Mouse (Mus musculus): Measurements from ENCODE around the gene Cd164.

The Cd164 gene

GRCm38 (mm10) chr10:41504996-41505395, 14.2 kb upstream of the Cd164 start:
- no peak for DNase-seq

GRCm38 (mm10) chr10:41505446-41505845, 13.8 kb upstream of the Cd164 start:
- peak; percentile 86 for DNase-seq

GRCm38 (mm10) chr10:41509160-41509559, 10.1 kb upstream of the Cd164 start:
- DNase-seq: peak; percentile 48

GRCm38 (mm10) chr10:41514301-41514700, 4.9 kb upstream of the Cd164 start:
- DNase-seq: no peak

GRCm38 (mm10) chr10:41514921-41515320, 4.3 kb upstream of the Cd164 start:
- DNase-seq: no peak

- peak; percentile 86 for DNase-seq
These were observed 670 bp upstream of the Cd164 start for GRCm38 (mm10) chr10:41518508-41518980.

- DNase-seq: peak; percentile 71
These were observed 611 bp downstream of the Cd164 start for GRCm38 (mm10) chr10:41519640-41520409.

GRCm38 (mm10) chr10:41520410-41520673, 1.1 kb downstream of the Cd164 start:
- no peak for DNase-seq

- DNase-seq: no peak
These were observed 4.2 kb downstream of the Cd164 start for GRCm38 (mm10) chr10:41523386-41523785.

GRCm38 (mm10) chr10:41525696-41526095, 6.5 kb downstream of the Cd164 start:
- no peak for DNase-seq

- no peak for DNase-seq
These were observed 10.8 kb downstream of the Cd164 start for GRCm38 (mm10) chr10:41529972-41530371.

- DNase-seq: no peak
These were observed 16.8 kb downstream of the Cd164 start for GRCm38 (mm10) chr10:41535991-41536390.

- DNase-seq: no peak
These were observed 17.5 kb downstream of the Cd164 start for GRCm38 (mm10) chr10:41536714-41537113.

- no peak for DNase-seq
These were observed 18.2 kb downstream of the Cd164 start for GRCm38 (mm10) chr10:41537226-41537982.

- no peak for DNase-seq
These were observed 18.7 kb downstream of the Cd164 start for GRCm38 (mm10) chr10:41537983-41538330.

- no peak for DNase-seq
These were observed 19.8 kb downstream of the Cd164 start for GRCm38 (mm10) chr10:41538986-41539385.

- no peak for DNase-seq
These were observed 22.8 kb downstream of the Cd164 start for GRCm38 (mm10) chr10:41542057-41542456.

- no peak for DNase-seq
These were observed 24.2 kb downstream of the Cd164 start for GRCm38 (mm10) chr10:41543439-41543838.

- no peak for DNase-seq
These were observed 24.6 kb downstream of the Cd164 start for GRCm38 (mm10) chr10:41543844-41544243.

- peak; percentile 8 for DNase-seq
These were observed 25.4 kb downstream of the Cd164 start for GRCm38 (mm10) chr10:41544481-41545190.

- DNase-seq: no peak
These were observed 26.1 kb downstream of the Cd164 start for GRCm38 (mm10) chr10:41545224-41545755.

GRCm38 (mm10) chr10:41546396-41547165, 27.4 kb downstream of the Cd164 start:
- DNase-seq: no peak

GRCm38 (mm10) chr10:41550711-41551110, 31.5 kb downstream of the Cd164 start:
- DNase-seq: peak; percentile 10
